Mouse (Mus musculus) urinary bladder, postnatal 36 days (tissue): ENCODE data around the gene Adam25.
"Not testable (repeated sequence)": the region's sequence is repeated elsewhere in the genome, so short reads cannot be mapped to it uniquely, and the experiment has no call there.

Experiments used
- DNase-seq, 2 experiments: peaks; one replicate each; pipeline ENCODE4 v3.0.0; 2022; ENCODE audit warnings: low spot score in 2 of 2, mixed read lengths in 1 of 2

The Adam25 gene

GRCm38 (mm10) chr8:40751908-40752307 lies at the start of gene Adam25:
TSS of gene Adam25 (plus strand) at chr8:40752208.
- not testable (repeated sequence) for DNase-seq

GRCm38 (mm10) chr8:40715406-40715805 lies 36.6 kb upstream of the Adam25 start:
- DNase-seq = not testable (repeated sequence)

GRCm38 (mm10) chr8:40715986-40716385 lies 36.0 kb upstream of the Adam25 start:
- DNase-seq = no peak

DNA sequence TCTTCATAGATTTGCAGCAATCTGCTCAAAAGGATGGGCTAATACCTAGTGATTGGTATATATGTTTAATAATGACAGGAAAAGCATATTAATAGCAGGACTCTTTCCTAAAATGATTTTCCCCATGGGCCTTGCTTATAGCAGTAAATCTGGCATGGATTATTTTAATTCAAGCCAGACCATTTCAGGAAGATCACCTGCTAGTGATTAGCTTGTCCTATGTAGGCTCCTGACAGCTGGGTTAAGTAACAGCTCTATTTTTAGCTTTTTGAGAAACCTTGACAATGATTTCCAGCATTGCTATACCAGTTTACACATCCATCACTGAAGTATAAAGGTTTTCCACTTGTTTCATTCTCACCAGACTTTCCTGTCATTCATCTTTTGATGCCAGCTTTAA lies 31.3 kb downstream of the Adam25 start:
- DNase-seq = no peak

- DNase-seq = not testable (repeated sequence)
Measured at GRCm38 (mm10) chr8:40792973-40793372, 41.0 kb downstream of the Adam25 start, which contains the start of gene Adam20. TSS of gene Adam20 (plus strand) at chr8:40793273.

- DNase-seq = no peak
Measured at GRCm38 (mm10) chr8:40803379-40804079, 51.5 kb downstream of the Adam25 start.
